Mouse (Mus musculus): ENCODE results near the gene Gpr137b. TPM values are rescaled to one million over a fixed set of nuclear protein-coding genes. Genes with fewer than 3 reads are reported as not detected.
"Not testable (repeated sequence)": the region's sequence is repeated elsewhere in the genome, so short reads cannot be mapped to it uniquely, and the experiment has no call there.

Gpr137b gene
- polyA plus RNA-seq, 1 experiment from 2014 or later: 29.4 TPM

DNA sequence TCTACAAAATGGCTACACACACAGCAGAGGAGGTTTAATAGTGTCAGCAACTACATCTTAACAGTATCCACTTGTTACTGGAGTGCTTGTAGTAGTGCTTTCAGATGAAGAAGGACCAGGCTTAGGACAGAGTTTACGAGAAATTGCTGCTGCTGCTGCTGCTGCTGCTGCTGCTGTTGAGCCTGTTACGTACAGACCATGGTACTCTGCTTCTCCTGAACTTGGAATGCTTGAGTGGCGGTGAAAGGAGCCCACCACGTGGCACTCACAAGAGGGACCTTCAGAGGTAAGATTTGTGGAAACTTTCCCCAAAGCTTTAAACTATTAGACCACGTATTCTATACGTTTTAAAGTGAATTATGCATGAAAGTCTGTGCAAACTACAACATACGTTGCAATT is 35.2 kb downstream of the Gpr137b start:
- H3K27me3 ChIP-seq; H3K9me3 ChIP-seq; ATAC-seq (ENCODE audit: low FRiP score, low read depth); H3K4me2 ChIP-seq (replicated peaks); H3K9ac ChIP-seq (replicated peaks); H3K4me3 ChIP-seq; H3K27ac ChIP-seq (replicated peaks); H3K4me1 ChIP-seq: not testable (repeated sequence)
- WGBS: 89% methylated on average over 7 of the region's 7 CpGs
- H3K36me3 ChIP-seq: peaks cover 12% of the 10 kb centered on the region

DNA sequence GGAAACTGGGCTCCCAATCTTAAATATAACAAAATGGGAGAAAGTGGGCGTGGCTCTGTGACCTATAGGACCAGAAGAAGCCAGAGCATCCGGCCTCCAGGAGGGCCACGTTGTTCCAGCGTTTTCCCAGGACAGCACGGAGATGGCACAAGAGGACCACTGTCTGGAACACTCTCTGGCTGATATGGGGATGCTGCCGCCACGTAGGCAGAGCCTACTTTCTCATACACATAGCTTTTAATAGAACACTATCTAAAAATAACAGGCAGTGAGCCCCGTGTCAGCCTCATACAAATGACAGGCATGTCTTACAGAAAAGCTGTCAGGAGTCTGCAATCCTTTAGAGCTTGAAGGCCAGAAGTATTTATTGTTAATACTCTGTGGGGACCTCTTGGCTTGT is 35.7 kb downstream of the Gpr137b start:
- not testable (repeated sequence) for H3K27ac ChIP-seq (replicated peaks); H3K4me1 ChIP-seq; H3K4me3 ChIP-seq; H3K9me3 ChIP-seq; ATAC-seq (ENCODE audit: low FRiP score, low read depth); H3K9ac ChIP-seq (replicated peaks); H3K27me3 ChIP-seq; H3K4me2 ChIP-seq (replicated peaks)
- H3K36me3 ChIP-seq: peaks cover 12% of the 10 kb centered on the region
- WGBS: 90% methylated on average over 8 of the region's 8 CpGs

DNA sequence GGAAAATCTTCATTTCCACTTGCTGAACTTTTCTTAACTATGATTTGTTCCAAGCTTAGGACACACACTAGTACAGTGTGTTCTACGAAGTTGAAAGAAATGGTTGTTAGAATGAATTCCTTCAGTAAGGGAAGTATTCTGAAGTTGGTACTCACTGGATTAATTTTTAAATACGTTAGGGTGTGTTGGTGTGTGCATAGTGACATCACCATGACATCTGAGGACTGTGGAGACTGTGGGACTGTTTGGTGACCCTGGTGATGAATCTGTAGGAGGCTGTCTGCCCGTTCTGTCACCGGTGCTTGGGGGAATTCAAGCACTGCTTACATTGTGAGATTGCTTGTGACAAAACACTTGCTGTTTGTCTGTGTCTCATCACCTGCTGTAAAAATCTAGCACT is 41.7 kb downstream of the Gpr137b start:
- H3K4me2 ChIP-seq (replicated peaks); H3K9me3 ChIP-seq; H3K27ac ChIP-seq (replicated peaks); H3K36me3 ChIP-seq; H3K4me1 ChIP-seq; H3K9ac ChIP-seq (replicated peaks); H3K27me3 ChIP-seq; ATAC-seq (ENCODE audit: low FRiP score, low read depth); H3K4me3 ChIP-seq: not testable (repeated sequence)
- 86% methylated on average over 4 of the region's 4 CpGs for WGBS

DNA sequence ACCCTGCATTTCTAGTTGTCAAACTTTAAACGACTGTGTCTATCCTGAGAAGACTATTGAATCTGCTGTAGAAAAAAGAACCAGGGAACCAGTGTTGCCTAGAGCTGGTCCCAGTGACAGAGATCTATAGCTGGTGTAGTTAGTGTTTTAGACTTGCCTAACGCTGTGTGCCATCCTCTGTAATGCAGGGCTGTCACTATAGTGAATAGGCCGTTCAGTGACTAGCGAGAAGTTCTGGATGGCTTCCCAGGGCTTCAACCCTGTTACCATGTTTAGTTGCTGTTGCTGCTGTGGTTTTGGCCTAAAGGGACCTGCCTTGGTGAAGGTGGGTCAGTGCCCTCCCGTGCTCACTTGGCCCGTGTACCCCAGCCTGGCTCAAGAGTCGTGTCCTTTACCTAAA is 43.1 kb downstream of the Gpr137b start:
- not testable (repeated sequence) for H3K9me3 ChIP-seq; H3K4me1 ChIP-seq; H3K4me3 ChIP-seq; H3K27me3 ChIP-seq; ATAC-seq (ENCODE audit: low FRiP score, low read depth); H3K9ac ChIP-seq (replicated peaks); H3K27ac ChIP-seq (replicated peaks); H3K36me3 ChIP-seq; H3K4me2 ChIP-seq (replicated peaks)
- 91% methylated on average over 7 of the region's 7 CpGs for WGBS

DNA sequence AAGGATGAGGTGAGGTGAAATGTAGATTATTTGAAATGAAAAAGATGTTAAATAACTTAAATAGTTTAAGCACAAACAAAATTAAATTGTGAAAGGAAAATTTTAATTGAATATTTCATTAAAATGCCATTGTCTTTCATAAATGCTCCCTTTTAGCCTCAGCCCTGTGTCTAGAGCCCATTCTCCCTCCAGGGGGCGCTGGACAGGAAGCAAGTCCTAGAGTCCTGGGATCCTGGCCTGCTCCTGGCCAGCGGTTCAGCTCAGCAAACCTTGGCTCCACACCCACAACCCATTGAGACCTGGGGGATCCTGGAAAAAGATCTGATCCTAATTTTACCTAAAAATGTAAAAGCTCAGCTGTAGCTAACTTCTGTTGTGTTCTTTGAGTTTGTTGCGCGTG is 44.5 kb downstream of the Gpr137b start:
- H3K27ac ChIP-seq (replicated peaks): no peak overlapping the region
- no peaks in the 10 kb centered on the region for H3K4me1 ChIP-seq
- H3K9ac ChIP-seq (replicated peaks): no peak overlapping the region
- H3K4me2 ChIP-seq (replicated peaks): no peak overlapping the region
- no peak overlapping the region for H3K4me3 ChIP-seq
- WGBS: 62% methylated on average over 4 of the region's 4 CpGs
- H3K9me3 ChIP-seq: no peaks in the 10 kb centered on the region
- no peaks in the 10 kb centered on the region for H3K36me3 ChIP-seq
- no peaks in the 10 kb centered on the region for H3K27me3 ChIP-seq
- no peak for ATAC-seq (ENCODE audit: low FRiP score, low read depth)

DNA sequence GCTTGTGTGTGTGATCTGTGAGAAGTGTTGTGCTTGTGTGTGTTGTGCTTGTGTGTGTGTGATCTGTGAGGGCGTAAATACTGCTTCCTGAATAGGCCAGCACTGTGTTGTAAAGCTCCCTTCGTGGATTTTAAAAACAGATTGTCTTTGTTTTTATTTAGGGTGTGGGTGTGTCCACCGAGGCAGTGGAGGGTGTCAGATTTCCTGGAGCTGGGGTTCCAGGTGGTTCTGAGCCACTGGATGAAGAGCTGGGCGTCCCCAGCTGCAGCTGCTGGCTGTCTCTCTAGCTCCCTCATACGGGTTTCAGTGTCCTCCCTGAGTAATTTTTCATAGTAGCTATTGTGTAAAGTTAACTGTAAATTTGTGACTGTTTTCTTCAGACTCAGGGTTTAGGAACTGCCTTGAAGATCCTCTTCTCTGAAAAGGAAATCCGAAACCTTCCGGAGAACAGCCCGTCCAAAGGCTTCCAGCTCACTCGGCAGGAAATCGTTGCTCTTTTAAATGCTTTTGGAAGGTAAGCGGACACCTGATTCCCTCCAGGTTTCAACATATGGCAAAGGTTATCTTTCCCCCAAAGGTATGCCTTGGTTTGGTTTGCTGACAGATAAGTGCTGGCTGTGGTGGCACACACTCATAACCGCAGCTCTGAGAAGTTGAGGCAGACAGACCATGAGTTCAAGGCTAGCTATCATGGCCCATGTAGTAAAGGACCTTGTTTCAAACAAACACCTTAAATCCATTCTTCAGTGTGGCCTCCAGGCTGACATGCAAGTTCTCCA is 46.0 kb downstream of the Gpr137b start:
- not testable (repeated sequence) for H3K27ac ChIP-seq (replicated peaks); ATAC-seq (ENCODE audit: low FRiP score, low read depth); H3K4me3 ChIP-seq; H3K4me2 ChIP-seq (replicated peaks); H3K36me3 ChIP-seq; H3K9ac ChIP-seq (replicated peaks); H3K4me1 ChIP-seq; H3K27me3 ChIP-seq; H3K9me3 ChIP-seq
- WGBS: 46% methylated on average over 12 of the region's 12 CpGs

DNA sequence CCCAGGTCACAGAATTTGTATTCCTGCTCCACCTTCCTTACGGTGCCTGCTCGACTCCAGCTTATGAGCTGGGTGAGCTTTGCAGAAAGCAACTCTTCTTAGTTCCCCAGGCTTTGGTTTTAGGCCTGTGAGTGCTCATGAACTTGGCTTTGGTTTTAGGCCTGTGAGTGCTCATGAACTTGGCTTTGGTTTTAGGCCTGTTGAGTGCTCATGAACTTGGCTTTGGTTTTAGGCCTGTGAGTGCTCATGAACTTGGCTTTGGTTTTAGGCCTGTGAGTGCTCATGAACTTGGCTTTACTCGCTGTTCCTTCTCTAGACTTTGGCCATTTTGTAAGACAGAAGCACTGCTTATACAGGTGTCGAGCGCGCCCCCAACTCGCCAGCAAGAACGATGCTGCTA is 56.5 kb downstream of the Gpr137b start:
- H3K27ac ChIP-seq (replicated peaks); H3K9me3 ChIP-seq; H3K27me3 ChIP-seq; H3K36me3 ChIP-seq; H3K4me2 ChIP-seq (replicated peaks); H3K9ac ChIP-seq (replicated peaks); H3K4me3 ChIP-seq; H3K4me1 ChIP-seq; ATAC-seq (ENCODE audit: low FRiP score, low read depth): not testable (repeated sequence)
- 95% methylated on average over 8 of the region's 8 CpGs for WGBS

DNA sequence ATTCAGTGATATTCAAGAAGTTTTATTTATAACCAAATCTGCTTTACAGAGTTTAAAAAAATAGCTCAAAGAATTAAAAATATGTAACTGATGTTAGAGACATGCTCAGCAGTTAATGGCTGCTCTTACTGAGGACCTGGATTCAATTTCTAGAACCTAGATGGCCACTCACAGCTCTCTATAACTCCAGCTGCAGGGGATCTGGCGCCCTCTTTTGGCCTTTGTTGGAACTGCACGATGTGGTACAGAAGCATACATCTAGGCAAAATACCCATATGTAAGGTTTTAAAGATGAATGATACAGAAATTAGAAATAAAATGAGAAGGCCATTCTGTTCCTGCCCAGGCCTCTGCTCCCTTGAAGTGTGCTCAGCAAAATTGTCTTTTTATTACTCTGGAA is 64.9 kb downstream of the Gpr137b start:
- 0% methylated on average over 2 of the region's 2 CpGs for WGBS
- peak; percentile 66; the same call in 1 of the 2 replicates for ATAC-seq (ENCODE audit: low FRiP score, low read depth)
- Histone ChIP-seq H3K36me3 (no peaks in the 10 kb centered on the region), H3K27ac (replicated peaks) (no peak overlapping the region), H3K9ac (replicated peaks) (no peak overlapping the region), H3K4me3 (no peak overlapping the region), H3K4me1 (no peaks in the 10 kb centered on the region), H3K4me2 (replicated peaks) (no peak overlapping the region), H3K9me3 (no peaks in the 10 kb centered on the region), H3K27me3 (no peaks in the 10 kb centered on the region)

Other genes starting within 250 kb of the Gpr137b start
- gene Prl2c5, start 211.3 kb downstream of the Gpr137b start, polyA plus RNA-seq (2016; fragmentation: Nextera tagmentation; extraction: Ambion mirVana): not detected in 2 replicates
- gene Nid1, start 43.5 kb upstream of the Gpr137b start, polyA plus RNA-seq (2016; fragmentation: Nextera tagmentation; extraction: Ambion mirVana): 48.6 and 51.8 TPM in 2 replicates
- gene Lyst, start 196.4 kb upstream of the Gpr137b start, polyA plus RNA-seq (2016; fragmentation: Nextera tagmentation; extraction: Ambion mirVana): 3.8 and 4.7 TPM in 2 replicates